Mouse (Mus musculus) thymus, adult 2 months (tissue): Measurements from ENCODE around the gene Grwd1.

Source experiments
- CTCF ChIP-seq: fragments of 200-500 bp; IDR thresholded peaks from 2 replicates; pipeline ENCODE4 v1.5.1; 2012; ENCODE audit warnings: mild to moderate bottlenecking, control low read depth, low read length, moderate library complexity, borderline replicate concordance; ENCODE audit not compliant: control insufficient read depth, poor library complexity, insufficient read depth; ENCODE audit errors: extremely low read depth
- POLR2A ChIP-seq: fragments of 200-500 bp; IDR thresholded peaks from 2 replicates; pipeline ENCODE4 v1.6.1; 2012; ENCODE audit warnings: mild to moderate bottlenecking, low read length, control low read depth, moderate library complexity; ENCODE audit not compliant: control insufficient read depth, poor library complexity, insufficient read depth; ENCODE audit errors: extremely low read depth

GRCm38 (mm10) chr7:45809276-45810075 is 21.3 kb downstream of the Grwd1 start:
- TF ChIP-seq POLR2A (no peak), CTCF (no peak)
